Mouse (Mus musculus) spleen, postnatal 36 days (tissue): ENCODE data around the gene Tbx1.

ENCODE experiments used
- DNase-seq, 2 experiments: peaks; one replicate each; pipeline ENCODE4 v3.0.0; 2022; ENCODE audit warnings: low spot score in 2 of 2, mixed read lengths in 1 of 2

Tbx1 gene

DNA sequence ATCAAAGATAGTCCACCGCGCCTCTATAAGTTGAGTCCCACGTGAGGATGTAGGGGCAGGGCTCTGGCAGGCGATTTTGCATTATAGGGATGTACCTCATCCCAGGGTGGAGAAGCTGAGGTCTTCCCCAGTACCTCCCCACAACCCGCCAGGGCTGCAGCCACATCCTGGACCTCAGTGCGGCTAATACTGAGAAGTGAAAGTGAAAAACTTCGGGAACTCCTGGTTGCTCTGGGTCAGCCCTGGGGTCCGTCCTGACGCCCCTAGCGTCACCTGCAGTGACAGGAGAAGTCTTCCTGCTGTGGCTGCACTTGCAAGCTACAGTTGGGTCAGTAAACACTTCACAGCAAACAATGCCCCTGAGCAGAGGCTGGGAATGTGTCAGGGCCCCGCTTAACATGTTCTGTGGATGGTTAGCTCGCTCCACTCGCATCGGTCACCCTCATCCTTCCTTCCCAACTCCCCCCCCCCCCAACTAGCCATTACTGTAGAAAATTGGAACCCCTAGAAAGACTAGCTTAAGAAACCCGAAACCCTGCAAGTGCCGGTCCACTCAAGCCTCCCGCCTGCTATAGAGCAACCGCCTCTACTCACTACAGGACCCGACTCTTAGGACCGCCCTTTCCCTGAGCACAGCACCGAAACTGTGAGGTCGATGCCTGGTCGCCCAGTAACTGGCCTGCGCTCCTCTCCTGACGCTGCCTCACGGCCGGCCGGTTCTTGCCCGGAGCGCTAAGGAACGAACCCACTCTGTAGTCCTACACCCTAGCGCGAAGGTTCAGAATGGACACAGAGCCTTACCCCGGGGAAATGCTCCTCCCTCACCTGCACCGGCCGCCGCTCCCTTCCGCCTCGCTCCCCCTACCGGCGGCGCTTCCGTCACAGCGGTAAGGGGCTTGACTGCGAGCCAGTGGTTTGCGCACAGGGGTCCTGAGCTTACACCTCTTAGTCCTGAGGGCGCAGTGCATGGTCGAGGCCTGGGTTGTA, at the start of gene Tbx1:
Gene Tbx1 (minus strand): TSS at position 868 of the 987 bp plus-strand sequence.
- peak; percentile 8 to 18 for DNase-seq

DNA sequence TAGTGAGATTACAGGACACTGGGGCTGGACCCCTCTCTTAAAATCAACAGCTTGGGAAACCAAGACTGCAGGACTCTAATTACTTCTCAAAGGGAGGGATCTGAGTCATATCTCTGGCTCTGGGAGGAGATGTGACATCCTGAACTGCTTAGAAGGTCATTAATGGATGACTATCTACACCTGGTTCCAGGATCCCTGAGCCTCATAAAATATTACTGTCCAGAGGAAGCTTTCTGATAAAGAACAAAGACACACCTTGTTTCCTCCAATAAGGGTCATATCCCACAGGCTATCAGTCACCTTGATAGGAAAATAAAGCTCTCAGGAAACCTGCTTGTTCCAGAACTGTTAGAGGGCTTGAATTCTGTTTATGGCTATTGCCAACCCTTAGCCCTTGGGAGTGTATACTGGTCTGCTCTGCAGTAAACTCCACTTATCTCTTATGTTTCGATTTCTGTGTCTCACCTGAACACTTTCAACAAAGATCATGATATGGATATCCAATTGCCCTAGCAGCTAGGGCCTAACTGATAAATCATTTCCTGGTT, 49.0 kb upstream of the Tbx1 start:
- no peak for DNase-seq

DNA sequence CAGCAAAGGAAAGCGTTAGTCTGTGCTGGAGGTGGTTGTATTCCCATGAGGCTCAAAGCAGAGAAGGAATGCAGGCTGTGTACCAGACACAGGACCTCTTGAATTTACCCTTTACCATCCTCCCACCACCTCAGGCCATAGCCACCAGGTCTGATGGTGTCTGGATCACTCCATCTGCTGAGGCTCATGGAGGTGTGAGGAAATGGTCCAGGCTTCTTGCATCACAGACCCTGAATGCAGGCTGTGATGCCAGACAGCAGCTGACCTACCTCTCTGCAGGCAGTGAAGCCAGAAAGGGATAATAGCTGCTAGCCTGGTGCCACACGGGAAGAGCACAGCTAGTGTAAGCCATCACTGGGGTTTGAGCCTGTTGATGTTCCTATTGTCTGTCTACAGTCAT, 47.9 kb upstream of the Tbx1 start:
- DNase-seq, result no peak

DNA sequence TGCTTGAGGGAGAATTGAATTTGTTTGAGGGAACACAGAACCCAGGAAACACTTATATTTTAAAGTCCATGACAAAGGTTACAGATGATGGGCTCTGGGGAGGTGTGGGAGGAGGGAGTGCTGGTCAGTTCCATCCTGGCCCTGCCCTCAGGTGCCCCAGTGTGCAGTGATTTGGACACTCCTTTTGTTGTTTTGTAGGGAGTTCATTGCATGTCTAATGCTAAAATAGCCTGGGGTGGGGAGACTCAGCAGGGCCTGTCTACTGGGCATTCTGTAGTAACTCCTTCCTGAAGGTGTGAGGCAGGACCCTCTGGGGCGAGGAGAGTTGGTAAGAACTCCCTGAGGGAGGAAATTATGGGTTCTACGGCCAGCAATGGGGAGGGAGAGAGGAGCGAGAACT, 46.3 kb upstream of the Tbx1 start:
- no peak for DNase-seq

GRCm38 (mm10) chr16:18636401-18636800, 45.9 kb upstream of the Tbx1 start:
- DNase-seq, result no peak

GRCm38 (mm10) chr16:18633333-18633732, 42.9 kb upstream of the Tbx1 start:
- no peak for DNase-seq

- DNase-seq, result no peak
Measured at GRCm38 (mm10) chr16:18632816-18633215, 42.3 kb upstream of the Tbx1 start.

- DNase-seq, result no peak
Measured at GRCm38 (mm10) chr16:18632059-18632458, 41.6 kb upstream of the Tbx1 start.

GRCm38 (mm10) chr16:18631141-18631540, 40.7 kb upstream of the Tbx1 start:
- DNase-seq, result no peak

DNA sequence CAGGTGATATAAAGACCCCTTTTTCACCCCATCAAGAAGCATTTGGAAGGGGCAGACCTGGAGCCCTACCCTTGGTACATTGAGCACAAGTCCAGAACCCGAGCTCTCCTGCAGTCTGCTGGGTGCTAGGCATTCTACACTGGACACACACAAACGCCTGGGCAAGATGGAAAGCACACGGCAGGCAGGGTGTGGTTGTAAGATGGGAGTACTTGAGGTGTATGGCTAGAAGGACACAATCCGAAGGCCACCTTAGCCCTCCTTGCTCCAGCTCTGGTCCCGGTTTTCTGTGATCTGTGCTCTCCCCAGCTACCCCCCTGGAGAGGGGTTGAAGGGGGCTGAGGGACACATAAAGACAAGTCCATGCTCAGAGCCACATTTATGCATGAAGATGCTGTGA, 39.8 kb upstream of the Tbx1 start:
- DNase-seq, result no peak

GRCm38 (mm10) chr16:18629390-18630231, 39.1 kb upstream of the Tbx1 start, which contains the start of gene Sept5:
Sept5 (minus strand) TSS chr16:18629954.
- peak; percentile 18 to 38 for DNase-seq

GRCm38 (mm10) chr16:18628948-18629340, 38.5 kb upstream of the Tbx1 start:
- DNase-seq, result no peak

- no peak for DNase-seq
Measured at GRCm38 (mm10) chr16:18628206-18628947, 37.9 kb upstream of the Tbx1 start.

DNA sequence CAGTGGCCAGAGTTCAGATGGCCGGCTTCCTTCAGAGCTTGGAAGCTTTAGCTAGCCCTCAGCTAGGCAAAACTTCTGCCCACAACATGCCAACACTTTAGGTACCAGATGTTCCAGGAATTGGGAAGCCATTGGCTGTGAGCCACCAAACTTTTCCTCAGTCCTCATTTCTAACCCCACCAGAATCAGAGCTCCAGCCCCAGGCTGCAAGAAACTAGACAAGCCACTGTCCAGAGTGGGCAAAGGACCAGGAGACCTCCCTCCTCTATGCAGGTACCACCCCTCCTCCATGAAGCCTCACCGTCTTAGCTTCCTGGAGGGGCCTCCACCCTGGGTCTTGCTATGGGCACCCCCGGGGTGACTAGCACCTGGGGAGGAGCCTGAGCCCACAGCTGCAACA, 36.7 kb upstream of the Tbx1 start:
- DNase-seq, result no peak

GRCm38 (mm10) chr16:18626376-18626878, 36.0 kb upstream of the Tbx1 start, which contains the start of gene Gm49601:
Gm49601 (minus strand) TSS chr16:18626427.
- DNase-seq, result peak; percentile 68 to 72

DNA sequence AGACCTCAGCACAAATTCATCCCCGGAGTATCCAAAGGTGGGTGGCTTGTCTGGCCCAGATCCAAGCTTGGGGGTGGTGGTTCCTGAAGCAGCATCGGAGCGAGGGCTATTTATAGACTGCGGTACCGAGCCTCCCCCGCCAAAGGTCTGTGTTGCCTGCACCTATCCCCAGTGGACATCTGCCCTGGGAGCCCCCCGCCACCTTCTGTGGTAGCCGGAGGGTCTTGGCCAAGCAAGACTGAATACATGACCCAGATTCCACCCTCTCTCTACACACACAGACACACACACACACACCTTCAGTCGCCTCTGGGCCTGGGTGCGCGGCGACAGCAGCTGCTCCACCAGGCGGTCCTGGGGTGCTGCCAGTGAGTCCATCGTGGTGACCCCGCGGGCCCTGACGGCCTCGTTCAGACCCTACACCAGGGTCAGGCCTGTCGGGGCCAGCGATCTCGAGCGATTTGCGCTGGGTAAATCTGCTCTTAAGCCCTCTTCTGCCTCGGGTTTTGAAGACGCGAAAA, 35.4 kb upstream of the Tbx1 start:
- no peak for DNase-seq

GRCm38 (mm10) chr16:18625097-18625496, 34.6 kb upstream of the Tbx1 start:
- no peak for DNase-seq

DNA sequence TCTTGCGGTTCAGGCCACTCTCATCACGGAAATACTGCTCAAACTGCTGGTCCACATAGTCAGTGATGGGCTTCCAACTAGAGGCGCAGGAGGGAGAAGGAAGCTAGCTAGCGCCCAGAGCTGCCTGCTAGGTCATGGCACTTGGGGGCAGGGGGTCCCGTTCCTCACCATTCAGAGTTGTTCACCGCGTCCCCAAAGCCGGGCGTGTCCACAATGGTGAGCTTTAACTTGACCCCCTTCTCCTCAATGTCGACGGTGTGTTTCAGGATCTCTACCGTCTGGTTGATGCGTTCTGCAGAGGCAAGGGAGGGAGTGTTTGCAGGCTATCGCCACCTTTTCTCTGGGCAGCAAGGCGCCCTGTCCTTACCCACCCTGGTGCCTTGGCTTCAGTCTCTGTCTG, 34.2 kb upstream of the Tbx1 start:
- no peak for DNase-seq

DNA sequence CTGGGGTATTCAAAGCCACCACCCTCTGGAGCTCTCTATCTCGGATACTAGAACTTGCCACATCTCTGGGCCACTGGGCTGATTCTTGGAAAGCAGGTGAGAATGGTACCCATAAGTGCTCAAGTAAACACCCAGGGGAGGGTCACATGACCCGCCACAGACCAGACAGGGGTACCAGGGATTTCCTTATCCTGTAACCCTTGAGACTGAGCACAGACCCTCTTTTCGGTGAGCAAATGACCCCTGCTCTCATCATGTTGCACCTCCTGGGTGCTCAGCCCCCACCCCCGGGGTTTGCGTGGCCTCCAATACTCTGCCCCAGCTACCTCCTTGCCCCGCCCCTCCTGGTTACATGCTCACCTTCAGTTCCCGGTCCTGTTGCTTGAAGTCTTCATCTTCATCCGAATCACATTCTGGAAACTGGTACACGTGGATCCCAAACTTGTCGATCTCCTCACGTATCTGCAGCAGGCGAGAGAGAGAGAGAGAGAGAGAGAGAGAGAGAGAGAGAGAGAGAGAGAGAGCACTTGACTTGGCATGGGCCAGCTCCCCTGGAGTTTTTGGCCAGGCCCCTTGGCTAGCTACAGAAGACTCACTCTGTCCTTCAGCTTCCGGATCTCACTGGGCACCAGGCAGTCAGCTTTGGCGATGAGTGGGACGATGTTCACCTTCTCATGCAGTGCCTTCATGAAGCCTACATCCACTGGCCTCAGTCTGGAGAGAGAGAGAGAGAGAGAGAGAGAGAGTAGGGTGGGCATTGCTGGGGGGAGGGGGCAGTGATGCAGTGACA, 33.5 kb upstream of the Tbx1 start:
- DNase-seq, result no peak
